Mouse (Mus musculus) 3134 (cell line): ENCODE data around the gene Tgif1.
"Not testable (repeated sequence)": the region's sequence is repeated elsewhere in the genome, so short reads cannot be mapped to it uniquely, and the experiment has no call there.

Experiments
- DNase-seq: peaks from one replicate; pipeline ENCODE4 v3.0.0-alpha.2; 2011; ENCODE audit warnings: low spot score; ENCODE audit not compliant: insufficient read length; ENCODE audit errors: extremely low read depth

Tgif1 gene

DNA sequence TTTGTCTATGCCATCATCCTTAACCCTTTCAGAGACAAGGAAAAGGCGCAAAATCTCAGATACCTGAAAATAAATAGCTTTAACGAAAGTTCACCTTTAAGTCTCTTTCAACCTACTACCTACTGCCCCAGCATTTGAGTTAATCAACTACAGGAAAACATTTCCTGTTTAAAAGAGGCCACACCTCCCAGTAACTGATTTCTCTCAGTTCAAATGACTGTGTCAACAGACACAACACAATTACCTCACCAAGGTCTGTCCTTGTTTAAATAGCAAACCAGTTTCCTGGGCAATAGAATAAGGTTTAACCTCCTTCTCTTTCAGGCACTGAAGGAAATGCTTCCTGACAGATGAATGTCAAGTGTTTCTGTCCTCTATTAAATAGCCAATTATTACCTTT, 7.8 kb downstream of the Tgif1 start:
- DNase-seq = no peak

DNA sequence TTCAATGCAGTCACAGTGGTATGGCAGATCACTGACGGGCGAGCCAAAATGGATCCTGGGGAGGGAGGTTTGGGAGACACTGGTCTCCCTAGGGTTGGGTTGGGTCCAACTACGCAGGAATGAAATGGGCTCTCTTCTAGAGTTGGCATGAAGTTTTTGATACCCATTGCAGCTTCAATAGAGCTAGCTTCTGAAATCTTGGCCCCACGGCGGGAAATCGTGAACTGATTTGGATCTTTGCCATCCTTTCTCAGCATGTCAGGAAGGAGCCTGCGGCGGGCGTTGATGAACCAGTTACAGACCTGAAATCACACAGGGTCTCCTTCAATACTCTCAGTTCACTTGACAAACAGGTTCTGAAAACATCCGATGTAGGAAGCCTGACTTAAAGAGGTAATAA, 8.4 kb downstream of the Tgif1 start:
- no peak for DNase-seq

DNA sequence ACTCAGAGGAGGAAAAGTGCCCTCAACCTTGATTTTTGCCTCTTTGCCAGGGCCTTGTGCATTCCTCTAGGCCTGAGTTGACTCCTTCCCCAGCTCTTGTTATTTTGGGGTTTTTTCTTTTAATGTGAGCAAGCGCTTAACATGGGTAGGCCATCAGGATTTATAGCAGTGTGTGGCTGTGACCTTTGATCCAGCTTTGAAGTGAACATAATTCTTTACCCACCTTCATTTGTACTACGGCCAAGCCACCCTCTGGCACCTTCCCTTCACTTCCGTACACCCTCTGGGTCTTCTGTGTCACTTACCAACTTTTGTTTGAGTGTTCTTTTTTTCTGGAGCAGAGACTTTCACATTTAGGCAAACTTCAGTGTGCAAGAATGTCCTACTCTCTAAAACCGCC, 10.1 kb downstream of the Tgif1 start:
- no peak for DNase-seq

DNA sequence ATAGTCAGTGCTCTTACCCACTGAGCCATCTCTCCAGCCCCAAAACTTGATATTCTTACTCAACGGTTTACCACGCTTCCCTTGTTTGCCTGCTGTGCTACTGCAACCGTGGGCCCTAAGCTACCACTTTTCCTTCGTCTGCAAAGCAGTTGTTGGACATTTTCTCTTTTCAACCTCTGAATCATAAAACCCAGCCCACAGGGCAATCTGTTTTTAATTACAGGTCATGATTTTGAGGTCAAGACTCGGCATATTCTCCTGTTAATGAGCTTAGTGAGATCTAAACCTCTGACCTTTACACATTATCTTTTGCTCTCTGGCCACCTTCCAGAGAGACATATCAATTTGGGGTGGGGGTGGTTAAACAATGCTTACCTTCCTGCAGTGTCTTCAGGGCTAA, 14.8 kb downstream of the Tgif1 start:
- DNase-seq = no peak

DNA sequence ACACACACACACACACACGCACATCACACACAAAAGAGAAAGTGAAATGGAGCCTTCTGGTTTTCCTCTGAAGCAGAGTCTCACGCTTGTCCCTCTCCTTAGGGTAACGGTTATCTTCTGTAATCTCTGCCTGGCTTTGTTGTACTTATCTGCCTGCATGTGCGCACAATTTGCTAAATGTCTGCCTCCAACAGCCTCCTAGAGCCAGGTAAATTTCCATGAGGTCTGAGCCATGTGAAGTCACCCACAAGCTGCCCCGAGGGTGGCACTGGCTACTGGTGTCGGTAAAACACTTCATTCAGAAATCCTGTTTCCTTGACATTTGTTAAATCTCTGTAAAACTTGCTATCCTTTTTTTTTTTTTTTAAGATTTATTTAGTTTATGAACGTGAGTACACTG, 15.3 kb downstream of the Tgif1 start:
- no peak for DNase-seq

DNA sequence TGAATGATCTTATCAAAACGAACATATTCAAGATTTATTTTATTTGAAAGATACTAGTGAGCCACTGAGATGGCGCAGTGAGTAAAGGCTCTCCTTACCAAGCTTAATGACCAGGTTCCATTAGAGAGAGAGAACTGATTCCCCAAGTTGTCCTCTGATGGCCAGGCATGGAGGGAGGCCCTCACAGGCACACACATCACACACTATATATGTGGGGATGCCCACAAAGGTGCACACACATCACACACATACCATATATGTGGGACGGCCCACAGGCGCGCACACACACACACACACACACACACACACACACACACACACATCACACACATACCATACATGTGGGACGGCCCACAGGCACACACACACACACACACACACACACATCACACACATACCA, 15.9 kb downstream of the Tgif1 start:
- DNase-seq = not testable (repeated sequence)

DNA sequence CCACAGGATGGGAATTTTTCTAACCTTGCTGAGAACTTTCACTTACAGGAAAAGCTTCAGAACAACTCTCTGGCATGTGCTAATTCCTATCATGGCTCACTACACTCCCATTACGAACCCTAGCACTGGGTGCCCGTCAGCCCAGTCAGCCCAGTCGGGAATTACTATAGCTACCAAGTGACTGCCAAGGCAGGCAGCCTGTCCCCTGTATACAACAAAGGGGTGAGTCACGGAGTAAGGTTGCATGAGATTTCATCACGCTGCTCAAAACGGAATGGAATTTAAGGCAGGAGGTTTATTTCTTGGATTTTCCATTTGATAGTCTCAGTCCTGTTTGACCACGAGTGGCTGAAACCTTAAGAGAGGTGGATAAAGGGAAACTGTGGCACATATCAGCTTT, 16.5 kb downstream of the Tgif1 start:
- peak; percentile 72 for DNase-seq

DNA sequence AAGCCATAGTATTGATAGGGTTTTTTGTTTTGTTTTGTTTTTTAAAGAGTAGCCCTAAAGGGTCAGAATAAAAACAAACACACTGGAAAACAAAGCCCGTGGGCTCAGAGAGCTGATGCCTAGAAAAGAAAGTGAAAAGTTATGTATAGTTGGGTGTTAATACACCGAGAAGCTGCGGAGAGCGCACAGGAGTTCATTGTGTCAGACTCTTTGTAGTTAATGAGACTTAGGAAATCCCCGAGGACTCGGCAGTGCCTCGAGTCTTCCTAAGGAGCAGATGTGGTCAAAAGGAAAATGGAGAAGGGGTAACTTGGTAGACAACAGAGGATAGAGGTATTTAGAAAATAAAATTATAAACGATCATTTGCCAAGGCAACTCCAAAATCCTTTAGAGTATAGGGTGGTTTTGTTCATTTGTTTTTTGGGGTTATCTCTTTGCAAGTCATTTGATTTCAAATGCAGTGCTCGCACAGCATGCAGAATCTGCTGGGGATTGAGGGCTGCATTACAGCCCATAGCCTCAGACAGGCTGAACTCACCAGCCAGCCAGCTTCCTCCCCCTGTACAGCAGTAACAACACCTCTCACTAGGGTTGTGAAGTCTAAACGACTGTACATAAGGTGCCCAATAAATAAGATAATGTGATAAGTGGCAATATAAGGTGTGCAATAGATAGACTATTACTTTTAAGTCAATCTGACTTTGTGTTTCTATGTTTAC, 18.1 kb downstream of the Tgif1 start:
- DNase-seq = no peak

DNA sequence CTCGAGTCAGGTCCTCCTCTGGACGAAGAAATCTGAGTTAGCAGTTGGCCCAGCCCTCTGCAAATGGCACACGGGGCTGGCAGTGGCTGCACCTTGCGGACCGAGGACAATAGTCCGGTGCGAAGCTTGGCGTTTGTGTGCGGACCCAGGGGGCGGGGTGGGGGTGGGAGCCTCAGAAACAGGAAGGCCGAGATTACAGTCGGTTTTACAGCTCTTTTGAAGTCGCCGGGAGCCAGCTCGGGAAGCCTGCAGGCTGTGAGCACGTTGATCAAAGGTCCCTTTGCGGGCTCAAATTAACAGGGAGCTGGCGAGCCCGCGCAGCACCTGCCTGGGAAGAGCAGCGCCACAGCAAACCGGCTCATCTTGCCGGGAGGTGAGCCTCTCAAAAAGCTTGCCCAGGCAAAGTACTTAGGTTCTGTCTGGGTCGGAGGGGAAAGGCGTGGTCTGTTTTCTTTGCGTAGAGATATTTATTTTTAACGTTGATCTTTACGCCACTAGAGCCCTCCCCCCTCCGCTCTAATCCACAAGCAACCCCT, 18.8 kb downstream of the Tgif1 start:
- DNase-seq = no peak

DNA sequence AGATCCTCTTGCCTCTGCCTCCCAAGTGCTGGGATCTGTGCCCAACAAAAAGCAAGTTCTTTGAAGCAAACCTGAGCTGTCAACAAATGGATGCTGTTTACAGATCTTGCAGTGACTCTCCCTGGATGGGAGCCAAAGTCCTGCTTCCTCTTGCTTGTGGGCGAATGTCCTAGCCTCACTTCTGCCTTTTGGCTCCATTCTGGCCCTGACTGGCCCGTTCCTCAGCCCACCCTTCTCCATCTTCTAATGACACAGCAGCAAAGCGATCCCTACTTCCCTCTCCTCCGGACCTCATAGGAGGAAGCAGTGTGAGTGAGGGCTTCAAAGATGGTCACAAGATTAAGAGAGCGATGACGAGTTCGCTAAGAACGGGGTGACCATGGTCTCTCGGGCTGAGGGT, 20.8 kb downstream of the Tgif1 start:
- no peak for DNase-seq

DNA sequence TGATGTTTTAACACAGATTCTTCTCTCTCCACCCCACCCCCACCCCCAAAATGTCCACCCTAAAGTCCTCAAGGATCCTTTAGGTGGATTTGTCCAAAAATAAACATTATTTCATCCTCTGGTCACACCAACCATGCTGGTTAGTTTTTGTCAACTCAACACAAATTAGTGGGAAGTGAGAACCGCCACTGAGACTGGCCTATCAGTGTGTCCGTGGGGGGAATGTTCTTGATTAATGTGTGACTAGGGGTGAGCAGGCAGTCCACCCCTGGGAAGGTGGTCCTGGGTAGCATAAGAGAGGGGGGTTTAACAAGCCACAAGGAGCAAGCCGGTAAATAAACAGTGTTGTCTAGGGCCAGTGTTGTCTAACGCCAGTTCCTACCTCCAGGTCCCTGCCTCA, 21.8 kb downstream of the Tgif1 start:
- DNase-seq = no peak

DNA sequence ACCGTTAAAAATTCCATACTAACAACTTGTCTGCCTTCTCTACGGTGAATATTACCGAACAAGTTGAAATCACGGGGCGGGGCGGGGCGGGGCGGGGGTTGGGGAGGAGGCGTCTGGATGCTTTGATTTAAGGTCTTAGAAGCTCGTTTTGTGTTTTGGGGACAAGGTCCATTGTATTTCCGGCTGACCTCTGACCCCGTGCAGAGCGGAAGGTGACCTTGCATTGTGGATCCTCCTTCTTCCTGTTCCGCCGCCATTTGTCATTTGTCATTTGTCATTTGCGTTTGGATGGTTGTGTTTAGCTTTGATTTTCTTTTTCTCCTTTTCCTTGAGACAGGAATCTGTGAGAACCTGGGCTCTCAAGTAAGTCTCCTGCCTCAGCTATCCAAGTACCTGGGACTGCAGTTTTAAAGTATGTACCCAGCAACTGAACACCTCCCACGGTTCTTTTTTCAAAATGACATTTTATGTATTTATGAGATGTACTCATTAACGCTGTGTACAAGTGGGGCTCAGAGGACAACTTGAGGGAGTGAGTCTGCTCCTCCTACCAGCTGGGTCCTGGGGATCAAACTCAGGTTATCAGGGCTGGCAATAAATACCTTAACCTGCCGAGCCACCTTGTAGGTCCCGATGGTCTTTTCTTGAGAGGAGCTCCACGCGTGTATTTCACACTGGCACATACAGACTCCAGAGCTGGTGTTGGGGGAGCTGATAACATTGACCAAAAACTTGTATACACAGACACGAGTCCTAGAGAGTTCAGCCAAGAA, 23.2 kb downstream of the Tgif1 start:
- no peak for DNase-seq

DNA sequence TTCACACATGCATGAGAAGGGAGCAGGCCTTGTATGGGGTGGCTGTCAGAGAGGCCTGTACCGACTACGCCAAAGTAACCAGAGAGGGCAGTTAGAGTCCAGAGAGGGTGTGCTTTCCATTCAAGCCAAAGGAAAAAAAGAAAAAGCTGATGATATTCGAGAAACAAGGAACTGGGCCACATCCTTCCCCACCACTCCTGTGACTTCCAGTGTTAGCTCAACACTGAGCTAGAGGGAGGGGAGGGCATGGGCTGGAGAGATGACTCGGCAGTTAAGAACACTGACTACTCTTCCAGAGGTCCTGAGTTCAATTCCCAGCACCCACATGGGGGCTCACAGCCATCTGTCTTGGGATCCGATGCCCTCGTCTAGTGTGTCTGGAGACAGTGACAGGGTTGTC, 24.1 kb downstream of the Tgif1 start:
- no peak for DNase-seq

DNA sequence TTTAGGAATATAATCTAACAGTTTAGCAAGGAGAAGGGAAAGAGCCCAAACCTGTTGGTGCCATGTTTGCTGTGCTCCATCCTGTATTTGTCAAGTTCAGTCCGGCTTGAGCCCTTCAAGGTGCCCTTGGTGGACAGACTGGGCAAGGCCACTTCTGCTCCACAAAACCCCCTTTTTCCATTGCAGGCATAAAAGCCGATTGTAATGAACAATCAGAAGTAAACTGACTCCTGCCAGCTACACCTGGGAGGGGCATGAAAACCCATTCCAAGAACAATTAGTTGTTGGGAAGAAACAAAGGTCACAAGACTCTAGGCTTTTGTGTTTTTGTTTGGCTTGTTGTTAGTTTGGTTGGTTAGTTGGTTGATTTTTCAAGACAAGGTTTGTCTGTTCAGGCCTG, 24.8 kb downstream of the Tgif1 start:
- no peak for DNase-seq

DNA sequence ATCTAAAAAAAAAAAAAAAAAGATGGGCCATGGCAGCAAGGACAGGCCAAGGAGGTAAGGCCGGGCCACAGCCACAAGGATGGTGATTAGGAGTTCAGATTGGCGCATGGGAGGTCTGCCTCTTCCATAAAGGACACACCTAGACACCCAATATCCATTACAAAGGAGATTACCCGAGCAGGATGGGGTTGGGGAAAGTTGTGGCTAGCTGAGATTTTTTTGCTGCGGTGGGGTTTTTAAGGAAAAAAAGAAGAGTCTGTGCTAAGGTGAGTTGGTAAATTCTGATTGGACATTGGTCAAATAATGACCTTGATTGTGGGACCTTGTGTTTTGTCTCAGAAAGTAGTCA, 25.2 kb downstream of the Tgif1 start:
- DNase-seq = no peak

DNA sequence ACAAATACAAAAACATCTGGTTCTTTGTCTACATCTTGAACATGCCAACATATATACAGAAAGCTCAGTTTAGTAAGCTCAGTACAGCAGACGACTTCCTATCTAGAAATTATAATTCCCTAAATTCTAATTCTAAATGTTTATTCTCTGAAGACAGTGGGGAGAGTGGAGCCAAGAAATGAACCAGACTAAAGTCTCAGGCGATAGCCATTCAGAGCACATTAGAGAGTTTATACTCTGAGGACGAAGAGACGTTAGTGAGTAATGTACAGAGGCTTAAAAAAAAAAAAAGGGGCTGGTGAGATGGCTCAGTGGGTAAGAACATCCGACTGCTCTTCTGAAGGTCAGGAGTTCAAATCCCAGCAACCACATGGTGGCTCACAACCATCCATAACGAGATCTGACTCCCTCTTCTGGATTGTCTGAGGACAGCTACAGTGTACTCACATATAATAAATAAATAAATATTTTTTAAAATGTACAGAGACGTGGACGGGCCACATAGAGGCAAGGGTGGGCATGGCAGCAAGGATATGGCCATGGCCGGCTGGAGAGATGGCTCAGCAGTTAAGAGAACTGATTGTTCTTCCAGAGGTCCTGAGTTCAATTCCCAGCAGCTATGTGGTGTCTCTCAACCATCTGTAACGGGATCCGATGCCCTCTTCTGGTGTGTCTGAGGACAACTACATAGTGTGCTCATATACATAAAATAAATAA, 25.7 kb downstream of the Tgif1 start:
- not testable (repeated sequence) for DNase-seq

DNA sequence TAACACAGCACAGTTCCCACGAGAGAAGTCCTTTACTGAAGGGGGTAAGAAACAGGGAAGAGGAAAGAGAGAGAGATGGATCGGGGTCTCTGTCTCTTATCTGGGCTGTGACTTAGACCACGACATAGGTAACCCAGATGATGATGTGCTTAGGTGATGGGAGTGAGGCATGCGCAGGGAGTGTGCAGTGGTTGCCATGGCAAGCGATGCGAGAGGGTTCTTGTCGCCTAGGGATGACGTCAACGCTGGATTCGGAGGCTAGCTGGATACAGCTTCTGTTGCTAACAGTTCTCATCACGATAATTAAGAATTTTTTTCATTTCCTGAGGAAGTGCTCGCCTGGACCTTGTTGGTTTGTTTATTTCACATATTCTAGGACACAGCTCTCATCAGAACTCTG, 27.1 kb downstream of the Tgif1 start:
- DNase-seq = no peak

DNA sequence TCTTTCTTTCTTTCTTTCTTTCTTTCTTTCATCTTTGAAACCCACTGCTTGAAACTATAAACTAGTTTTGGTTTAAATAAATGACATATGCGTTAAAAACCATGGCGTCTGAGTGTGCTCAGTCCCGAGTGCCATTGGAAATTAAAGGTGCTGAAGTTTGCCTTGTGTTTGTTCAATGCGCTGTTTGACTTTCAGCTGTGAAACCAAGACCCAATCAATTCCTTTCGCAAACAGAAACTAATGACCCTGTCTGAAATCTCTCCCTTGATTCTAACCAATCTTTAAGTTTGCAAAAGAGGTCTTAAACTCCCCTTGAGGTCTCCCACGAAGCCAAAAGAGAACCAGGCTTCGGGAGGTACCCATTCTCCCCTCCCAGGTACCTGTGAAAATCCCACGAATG, 30.3 kb downstream of the Tgif1 start:
- DNase-seq = no peak

DNA sequence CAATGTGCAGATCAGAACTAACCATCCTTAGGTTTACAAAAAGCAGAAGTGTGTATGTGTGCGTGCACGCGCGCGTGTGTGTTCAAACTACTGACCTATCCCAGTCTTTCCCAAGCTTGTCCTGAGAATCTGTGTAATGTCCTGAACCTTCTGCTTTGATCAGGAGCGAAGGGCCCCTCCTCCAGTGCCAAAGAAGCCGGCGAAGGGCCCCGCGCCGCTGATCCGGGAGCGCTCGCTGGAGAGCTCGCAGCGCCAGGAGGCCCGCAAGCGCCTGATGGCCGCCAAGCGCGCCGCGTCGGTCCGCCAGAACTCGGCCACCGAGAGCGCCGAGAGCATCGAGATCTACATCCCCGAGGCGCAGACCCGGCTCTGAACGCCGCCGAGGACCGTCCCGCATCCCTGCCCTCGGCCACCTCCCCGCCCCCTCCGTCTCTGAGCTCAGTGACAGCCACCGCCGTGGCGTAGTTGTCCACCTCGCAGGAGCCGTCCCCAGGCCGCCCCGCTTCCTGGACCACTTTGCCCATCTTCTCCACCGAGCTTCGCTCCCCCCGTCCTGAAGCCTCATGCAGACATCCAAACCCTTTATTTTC, 35.4 kb downstream of the Tgif1 start:
- no peak for DNase-seq

DNA sequence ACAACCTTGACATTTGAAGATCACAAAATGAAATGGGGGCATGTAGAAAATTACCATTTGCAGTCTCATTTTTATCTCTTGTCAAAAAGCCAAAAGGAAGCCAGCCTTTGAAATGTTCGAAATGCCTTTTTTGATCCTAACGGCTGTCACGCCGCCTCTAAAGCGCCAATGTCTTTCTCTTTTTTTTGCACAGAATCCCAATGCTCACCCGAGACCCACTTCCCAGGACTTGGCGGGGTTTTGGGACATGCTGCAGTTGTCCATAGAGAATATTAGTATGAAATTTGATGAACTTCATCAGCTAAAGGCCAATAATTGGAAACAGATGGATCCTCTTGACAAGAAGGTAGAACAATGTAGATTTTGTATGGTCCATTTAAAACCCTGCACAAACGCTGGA, 38.3 kb downstream of the Tgif1 start:
- DNase-seq = no peak

DNA sequence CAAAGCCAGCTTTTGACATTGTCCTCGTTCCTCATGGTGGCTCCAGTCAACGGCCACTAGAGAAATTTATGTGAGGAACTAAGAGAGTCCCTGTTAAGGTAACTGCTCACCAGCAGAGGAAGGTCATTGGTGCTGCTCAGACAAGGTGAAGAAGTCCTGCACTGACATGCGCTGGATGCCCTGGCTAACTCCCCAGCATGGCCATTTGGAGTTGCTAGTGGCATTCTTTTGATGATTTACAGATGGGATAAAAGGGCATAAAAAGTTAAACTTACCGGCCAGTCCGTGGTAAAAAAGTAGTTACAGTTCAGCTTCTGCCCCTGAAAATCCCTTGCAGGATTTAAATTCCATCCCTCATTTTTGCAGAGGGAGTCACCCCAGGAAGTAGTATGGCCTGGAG, 42.6 kb downstream of the Tgif1 start:
- no peak for DNase-seq
